Mouse (Mus musculus) gastrocnemius, postnatal 10 days (tissue): ENCODE results near the gene Olfr667. TPM values are rescaled to one million over a fixed set of nuclear protein-coding genes. Genes with fewer than 3 reads are reported as not detected.
"Not testable (repeated sequence)": the region's sequence is repeated elsewhere in the genome, so short reads cannot be mapped to it uniquely, and the experiment has no call there.

Experiments used
- DNase-seq: peaks from one replicate; pipeline ENCODE4 v3.0.0; 2021; ENCODE audit warnings: mixed read lengths
- long read RNA-seq, 2 experiments: library from polyadenylated mRNA; stranded (forward); transcript quantifications; one replicate each; pipeline ENCODE4 v2.0.0; 2021
- total RNA-seq, 2 experiments: library from RNA; stranded (reverse); gene quantifications; 2 replicates each; pipeline ENCODE4 v1.2.3; 2021

The Olfr667 gene
- not detected for total RNA-seq
- long read RNA-seq, experiment 1, result 0 reads
- long read RNA-seq, experiment 2, result 0 reads

DNA sequence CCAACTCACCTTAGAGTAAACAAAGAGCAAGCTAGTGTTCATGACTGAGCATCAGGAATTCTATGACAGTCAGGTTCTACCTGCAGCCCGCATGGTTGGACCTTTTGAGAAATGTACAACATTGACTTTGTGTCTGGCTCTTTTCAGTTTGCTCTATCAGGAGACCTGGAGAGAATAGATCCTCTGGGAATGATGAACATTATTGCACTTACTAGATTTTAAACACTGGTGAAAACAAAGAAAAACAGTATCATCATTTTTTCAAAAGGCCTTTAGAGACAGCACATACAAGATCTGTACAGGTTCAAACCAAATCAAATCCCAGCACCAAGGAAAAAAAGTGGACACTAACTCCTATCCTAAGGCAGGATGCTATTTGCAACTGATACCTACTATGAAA is at the start of gene Olfr667:
Olfr667 (minus strand) TSS at position 101 of the 400 bp plus-strand sequence.
- DNase-seq, result no peak

DNA sequence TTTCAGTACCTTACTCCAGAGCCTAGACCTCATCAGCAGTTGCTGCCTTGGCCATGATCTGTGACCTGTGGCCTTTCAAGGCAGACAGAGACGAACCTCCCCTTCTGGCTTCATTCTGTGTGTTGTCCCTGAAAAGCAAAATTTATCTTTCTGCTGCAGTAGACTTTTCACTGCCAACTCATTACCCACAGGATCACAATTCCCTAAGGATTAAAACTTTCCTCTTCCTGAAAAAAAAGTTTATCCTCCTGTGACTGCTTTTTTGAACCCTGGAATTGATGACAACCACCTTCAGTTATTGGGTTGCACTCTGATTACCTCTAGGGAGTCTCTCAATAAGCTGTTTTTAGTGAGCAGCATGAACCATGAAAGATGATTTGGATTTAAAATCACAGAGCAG is 41.2 kb upstream of the Olfr667 start, which contains the start of gene Olfr670:
Olfr670 (minus strand) TSS at position 101 of the 400 bp plus-strand sequence.
- DNase-seq, result no peak

DNA sequence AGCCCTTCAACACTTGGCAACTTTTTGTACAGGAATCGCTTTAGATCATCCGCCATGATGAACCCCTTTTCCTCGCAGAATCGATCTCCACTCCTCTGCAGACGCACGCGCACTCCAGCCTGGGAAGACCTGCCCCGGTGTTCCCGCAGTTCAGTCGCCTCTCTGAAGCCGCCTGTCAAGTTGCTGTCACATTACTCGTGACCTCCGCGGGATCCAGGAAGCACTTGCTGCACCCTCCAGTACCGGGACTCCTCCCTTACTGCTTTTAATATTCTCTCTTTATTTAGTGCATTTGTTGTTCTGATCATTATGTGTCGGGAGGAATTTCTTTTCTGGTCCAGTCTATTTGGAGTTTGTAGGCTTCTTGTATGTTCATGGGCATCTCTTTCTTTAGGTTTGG is 29.0 kb upstream of the Olfr667 start:
- not testable (repeated sequence) for DNase-seq

DNA sequence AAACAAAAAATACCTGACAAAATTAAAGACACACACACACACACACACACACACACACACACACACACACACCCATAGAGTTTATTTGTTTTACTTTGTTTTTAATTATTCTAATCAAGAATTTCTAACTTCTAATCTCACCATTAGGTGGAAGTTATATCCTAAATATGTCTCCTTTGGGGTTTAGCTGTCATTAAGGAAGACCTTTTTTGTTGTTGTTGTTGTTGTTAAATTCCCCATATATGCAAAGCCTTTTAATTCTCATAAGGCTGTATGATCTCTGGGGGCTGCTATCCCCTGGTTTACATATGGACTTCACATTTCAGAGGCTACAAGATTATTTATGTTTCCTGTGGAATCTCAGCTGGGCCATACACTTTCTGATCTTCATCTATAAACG is 12.7 kb upstream of the Olfr667 start, which contains the start of gene Olfr669:
Olfr669 (plus strand) TSS at position 301 of the 400 bp plus-strand sequence.
- no peak for DNase-seq

DNA sequence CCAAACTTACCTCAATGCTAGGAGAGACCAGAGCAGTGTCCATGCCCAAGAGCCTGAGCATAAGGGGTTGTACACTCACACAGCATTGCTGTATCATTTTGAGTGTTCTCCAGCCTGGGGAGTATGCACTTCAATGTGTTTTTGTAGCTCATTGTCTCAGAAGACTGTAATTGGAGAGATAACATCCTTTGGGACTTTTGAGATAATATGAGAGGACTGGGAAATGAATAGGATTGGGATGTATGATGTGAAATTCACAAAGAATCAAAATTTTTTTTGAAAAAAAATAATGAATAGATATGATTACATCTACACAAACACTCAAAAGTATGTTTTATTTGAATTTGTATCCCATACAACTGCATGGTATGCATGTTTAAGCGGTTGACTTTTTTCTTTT is 6.7 kb upstream of the Olfr667 start, which contains the start of gene Olfr668:
Olfr668 (minus strand) TSS at position 101 of the 400 bp plus-strand sequence.
- no peak for DNase-seq

DNA sequence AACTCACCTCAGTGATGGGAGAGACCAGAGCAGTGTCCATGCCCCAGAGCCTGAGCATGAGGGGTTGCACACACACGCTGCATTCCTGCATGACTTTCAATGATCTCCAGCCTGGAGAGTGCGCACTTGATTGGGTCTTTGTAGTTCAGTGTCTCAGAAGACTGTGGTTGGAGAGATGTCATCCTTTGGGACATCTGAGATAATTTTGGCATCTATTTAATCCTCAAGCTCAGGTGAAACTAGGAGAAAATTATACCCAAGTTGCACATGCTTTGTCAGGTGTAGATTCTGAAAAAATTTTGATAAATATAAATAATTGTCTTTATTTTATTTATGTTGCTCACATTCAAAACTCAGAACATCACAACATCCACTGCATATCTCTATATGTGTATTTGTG is 25.4 kb downstream of the Olfr667 start, which contains the start of gene Olfr666:
Olfr666 (minus strand) TSS at position 101 of the 400 bp plus-strand sequence.
- DNase-seq, result no peak

DNA sequence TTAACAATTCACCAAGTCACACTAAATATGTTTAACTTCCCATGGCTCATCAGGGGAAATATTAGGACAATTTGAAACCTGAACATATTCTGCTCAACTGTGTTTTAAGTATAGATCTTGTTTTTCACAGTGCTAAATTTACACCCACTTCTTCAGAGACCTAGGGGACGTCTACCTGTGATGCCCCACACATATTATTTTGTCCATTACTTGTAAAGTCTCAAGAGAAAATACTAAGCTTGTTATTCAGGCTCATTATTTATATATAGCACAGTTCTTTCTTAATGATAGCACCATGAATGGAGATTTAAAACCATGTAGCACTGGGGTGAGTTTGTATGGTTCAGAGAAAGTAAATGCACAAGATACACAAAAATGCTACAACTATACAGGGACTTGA is 43.6 kb downstream of the Olfr667 start, which contains the start of gene Olfr665:
Olfr665 (plus strand) TSS at position 301 of the 400 bp plus-strand sequence.
- DNase-seq, result no peak

Other genes starting within 250 kb of the Olfr667 start
- gene Olfr661, start 235.0 kb downstream of the Olfr667 start, total RNA-seq, result not detected
- gene Usp17le, start 144.0 kb downstream of the Olfr667 start, total RNA-seq, result not detected
- not detected for gene Usp17lb, start 78.9 kb downstream of the Olfr667 start, total RNA-seq
- gene Usp17la, start 64.5 kb downstream of the Olfr667 start, total RNA-seq, result not detected
- gene Olfr665, start 43.5 kb downstream of the Olfr667 start, total RNA-seq, result not detected
- gene Olfr666, start 25.5 kb downstream of the Olfr667 start, total RNA-seq, result not detected
- not detected for gene Olfr668, start 6.6 kb upstream of the Olfr667 start, total RNA-seq
- not detected for gene Olfr669, start 12.8 kb upstream of the Olfr667 start, total RNA-seq
- not detected for gene Olfr670, start 41.1 kb upstream of the Olfr667 start, total RNA-seq
- not detected for gene Olfr671, start 57.6 kb upstream of the Olfr667 start, total RNA-seq
- gene Olfr672, start 80.5 kb upstream of the Olfr667 start, total RNA-seq, result not detected
- not detected for gene Olfr675, start 107.0 kb upstream of the Olfr667 start, total RNA-seq
- not detected for gene Olfr676, start 111.2 kb upstream of the Olfr667 start, total RNA-seq
- gene Olfr677, start 129.9 kb upstream of the Olfr667 start, total RNA-seq, result not detected
- not detected for gene Olfr678, start 143.0 kb upstream of the Olfr667 start, total RNA-seq
- not detected for gene Olfr679, start 159.7 kb upstream of the Olfr667 start, total RNA-seq
- not detected for gene Olfr680-ps1, start 171.3 kb upstream of the Olfr667 start, total RNA-seq
- gene Olfr681, start 195.4 kb upstream of the Olfr667 start, total RNA-seq, result not detected
- not detected for gene Olfr683, start 225.5 kb upstream of the Olfr667 start, total RNA-seq
- gene Olfr684, start 242.2 kb upstream of the Olfr667 start, total RNA-seq, result not detected